8 mouse cellular contexts compared by ENCODE assay signal in the genomic region with DNA sequence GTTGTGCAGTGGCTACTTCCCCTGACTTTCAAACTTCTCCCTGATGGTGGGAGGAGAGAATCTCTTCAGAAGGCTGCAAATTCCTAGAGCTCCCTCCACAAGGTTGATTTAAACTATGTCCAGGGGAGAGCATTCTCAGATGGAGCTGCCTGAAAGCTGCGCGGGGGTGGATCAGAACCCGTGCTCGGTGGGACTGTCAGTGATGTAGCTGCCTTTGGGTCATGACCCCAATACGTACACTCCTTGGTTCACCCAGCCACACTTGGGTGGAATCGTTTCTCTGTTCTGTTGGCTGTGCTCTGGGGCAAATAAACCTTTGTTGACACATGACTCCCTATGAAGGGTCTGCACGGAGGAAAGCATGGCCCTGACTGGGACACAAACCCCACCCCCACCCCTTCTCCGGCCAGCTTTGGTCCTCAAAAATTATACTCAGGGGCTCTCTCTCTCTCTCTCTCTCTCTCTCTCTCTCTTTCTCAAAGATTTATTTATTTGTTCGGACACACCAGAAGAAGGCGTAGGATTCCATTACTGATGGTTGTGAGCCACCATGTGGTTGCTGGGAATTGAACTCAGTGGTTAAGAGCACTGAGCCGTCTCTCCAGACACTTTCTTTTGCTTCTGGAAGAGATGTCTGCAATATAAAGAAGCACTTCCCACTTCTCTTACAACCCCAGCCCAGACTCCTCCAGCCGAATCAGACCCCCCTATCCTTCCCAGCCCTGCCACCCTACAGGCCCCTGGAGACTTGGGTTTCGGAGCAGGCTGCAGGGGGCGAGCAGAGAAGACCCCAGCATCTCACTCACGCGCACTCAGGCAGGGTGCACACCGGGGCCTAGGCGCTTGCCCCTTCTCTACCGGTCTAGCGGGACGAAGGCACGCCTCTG. TPM values are rescaled to one million over a fixed set of nuclear protein-coding genes. Genes with fewer than 3 reads are reported as not detected.
A peak's percentile ranks its signal among the peaks of the same experiment; 100 is the strongest.
DNase-seq lines count a peak whose midpoint lies in the region; ATAC-seq and TF ChIP-seq lines count a peak whose summit lies in the region.

No protein-coding gene starts in this region.

- peak overlapping the region; percentile 96 for H3K4me3 ChIP-seq in spleen, adult 2 months (ENCODE audit: extremely low read depth, insufficient read depth, insufficient read length)
- H3K4me3 ChIP-seq in limb, embryonic 15.5 days, result peak overlapping the region; percentile 83
- H3K4me3 ChIP-seq in stomach, embryonic 14.5 days (ENCODE audit: low read depth, low read length), result peak overlapping the region; percentile 64

- DNase-seq in CD4-positive, CD25-positive, alpha-beta regulatory T cell, adult 2 months (ENCODE audit: low read depth, low spot score), result peak; percentile 13
- DNase-seq in spleen, adult 2 months (ENCODE audit: low read depth in 1 of 2, low spot score in 2 of 2), result no peak
- no peak for DNase-seq in spleen, adult 12 weeks (ENCODE audit: low spot score)
- DNase-seq in left cerebral cortex, adult 11 months (ENCODE audit: low spot score), result no peak
- DNase-seq in urinary bladder, adult 2 months (ENCODE audit: low spot score), result no peak

- peak overlapping the region; percentile 81 for H3K4me2 ChIP-seq in limb, embryonic 15.5 days
- peak overlapping the region; percentile 59 for H3K4me2 ChIP-seq in stomach, embryonic 14.5 days (replicated peaks; ENCODE audit: low read depth, low read length)

- 7% methylated on average over 22 of the region's 22 CpGs for WGBS in spleen, adult 2 months
- 4% methylated on average over 22 of the region's 22 CpGs for WGBS in limb, embryonic 15.5 days
- 4% methylated on average over 22 of the region's 22 CpGs for WGBS in stomach, embryonic 14.5 days

- no peak for ATAC-seq in CD4-positive, CD25-positive, alpha-beta regulatory T cell, adult 4 months
- no peak for ATAC-seq in limb, embryonic 15.5 days (ENCODE audit: insufficient number of reproducible peaks, low FRiP score, low TSS enrichment, low read depth)
- ATAC-seq in stomach, embryonic 14.5 days (ENCODE audit: insufficient number of reproducible peaks, insufficient read depth, low FRiP score, low read depth), result no peak

- peaks cover 8% of the 10 kb centered on the region; the same call in 1 of the 2 replicates for H3K4me1 ChIP-seq in spleen, adult 2 months (ENCODE audit: control insufficient read depth, insufficient read depth, insufficient read length)
- peaks cover 23% of the 10 kb centered on the region for H3K4me1 ChIP-seq in limb, embryonic 15.5 days
- peaks cover 13% of the 10 kb centered on the region; the same call in 1 of the 2 replicates for H3K4me1 ChIP-seq in stomach, embryonic 14.5 days (ENCODE audit: control insufficient read depth, insufficient read depth, low read length)

- H3K9ac ChIP-seq in limb, embryonic 15.5 days, result peak overlapping the region; percentile 79
- H3K9ac ChIP-seq in stomach, embryonic 14.5 days (replicated peaks; ENCODE audit: low read depth, low read length), result peak overlapping the region; percentile 43

- TF ChIP-seq CTCF in spleen, adult 2 months (IDR thresholded peaks at IDR 0.05; ENCODE audit: extremely low read depth, insufficient read depth, insufficient read length, insufficient replicate concordance), result no peak

- TF ChIP-seq POLR2A in spleen, adult 2 months (IDR thresholded peaks at IDR 0.05; ENCODE audit: low read depth, low read length), result no peak

- peak overlapping the region; percentile 69 for H3K27ac ChIP-seq in spleen, adult 2 months (ENCODE audit: insufficient read depth, low read length)
- H3K27ac ChIP-seq in limb, embryonic 15.5 days, result peak overlapping the region; percentile 88
- H3K27ac ChIP-seq in stomach, embryonic 14.5 days (ENCODE audit: low read length), result peak overlapping the region; percentile 86

- peaks cover 9% of the 10 kb centered on the region for H3K36me3 ChIP-seq in spleen, adult 2 months (ENCODE audit: control insufficient read depth, insufficient read depth, low read length)
- peaks cover 36% of the 10 kb centered on the region for H3K36me3 ChIP-seq in limb, embryonic 15.5 days
- H3K36me3 ChIP-seq in stomach, embryonic 14.5 days (ENCODE audit: control insufficient read depth, insufficient read depth, low read length), result peaks cover 21% of the 10 kb centered on the region

- H3K27me3 ChIP-seq in spleen, adult 2 months (ENCODE audit: control insufficient read depth, insufficient read depth, low read length), result no peaks in the 10 kb centered on the region
- H3K27me3 ChIP-seq in limb, embryonic 15.5 days, result no peaks in the 10 kb centered on the region
- H3K27me3 ChIP-seq in stomach, embryonic 14.5 days (ENCODE audit: control insufficient read depth, insufficient read depth, low read length), result no peaks in the 10 kb centered on the region

- H3K9me3 ChIP-seq in limb, embryonic 15.5 days, result no peaks in the 10 kb centered on the region
- H3K9me3 ChIP-seq in stomach, embryonic 14.5 days (ENCODE audit: control insufficient read depth, low read depth, low read length), result peaks cover 5% of the 10 kb centered on the region; the same call in 1 of the 2 replicates

RNA-seq across cellular contexts. Expression of gene Miip, which starts 0.8 kb away (rescaled TPM):
- 100 to 1,000 TPM in 1 of 2 experiments, 10 to 100 TPM in 1; 92.5 to 151 TPM for polyA plus RNA-seq in CD4-positive, CD25-positive, alpha-beta regulatory T cell, adult 4 months (2017; shearing (Covaris generic))
- polyA plus RNA-seq in spleen, adult 2 months (2012; rRNA removed), result 72.2 and 146 TPM in 2 replicates
- polyA plus RNA-seq in limb, embryonic 15.5 days (2015; fragmentation: Nextera tagmentation; extraction: Ambion mirVana), result 30.8 and 36.3 TPM in 2 replicates
- 32.9 and 33.1 TPM in 2 replicates for polyA plus RNA-seq in stomach, embryonic 14.5 days (2014; fragmentation: Nextera tagmentation; extraction: Ambion mirVana)
- 43.3 and 57.4 TPM in 2 replicates for polyA plus RNA-seq in urinary bladder, adult 2 months (2012; rRNA removed)

RNA-seq across cellular contexts. Expression of gene Fv1, which starts 1.0 kb away (rescaled TPM):
- polyA plus RNA-seq in CD4-positive, CD25-positive, alpha-beta regulatory T cell, adult 4 months (2017; shearing (Covaris generic)), result 1 to 10 TPM; 2.1 to 3.8 TPM
- polyA plus RNA-seq in spleen, adult 2 months (2012; rRNA removed), result 0.64 and 1.1 TPM in 2 replicates
- 8.9 and 9.4 TPM in 2 replicates for polyA plus RNA-seq in limb, embryonic 15.5 days (2015; fragmentation: Nextera tagmentation; extraction: Ambion mirVana)
- polyA plus RNA-seq in stomach, embryonic 14.5 days (2014; fragmentation: Nextera tagmentation; extraction: Ambion mirVana), result 8.6 and 10.0 TPM in 2 replicates
- polyA plus RNA-seq in urinary bladder, adult 2 months (2012; rRNA removed), result 6.8 and 7.6 TPM in 2 replicates

RNA-seq across cellular contexts. Expression of gene Zfp933, which starts 19.6 kb away (rescaled TPM):
- polyA plus RNA-seq in CD4-positive, CD25-positive, alpha-beta regulatory T cell, adult 4 months (2017; shearing (Covaris generic)), result 1 to 10 TPM; 3.3 to 7.0 TPM
- polyA plus RNA-seq in spleen, adult 2 months (2012; rRNA removed), result 0.35 and 0.37 TPM in 2 replicates
- polyA plus RNA-seq in limb, embryonic 15.5 days (2015; fragmentation: Nextera tagmentation; extraction: Ambion mirVana), result 5.0 and 5.4 TPM in 2 replicates
- polyA plus RNA-seq in stomach, embryonic 14.5 days (2014; fragmentation: Nextera tagmentation; extraction: Ambion mirVana), result 4.9 and 7.9 TPM in 2 replicates
- 5.5 and 6.2 TPM in 2 replicates for polyA plus RNA-seq in urinary bladder, adult 2 months (2012; rRNA removed)

RNA-seq across cellular contexts. Expression of gene Mfn2, which starts 36.7 kb away (rescaled TPM):
- 10 to 100 TPM; 19.5 to 31.9 TPM for polyA plus RNA-seq in CD4-positive, CD25-positive, alpha-beta regulatory T cell, adult 4 months (2017; shearing (Covaris generic))
- 18.4 and 18.8 TPM in 2 replicates for polyA plus RNA-seq in spleen, adult 2 months (2012; rRNA removed)
- polyA plus RNA-seq in limb, embryonic 15.5 days (2015; fragmentation: Nextera tagmentation; extraction: Ambion mirVana), result 37.8 and 42.5 TPM in 2 replicates
- polyA plus RNA-seq in stomach, embryonic 14.5 days (2014; fragmentation: Nextera tagmentation; extraction: Ambion mirVana), result 26.5 and 29.8 TPM in 2 replicates
- 49.7 and 68.9 TPM in 2 replicates for polyA plus RNA-seq in urinary bladder, adult 2 months (2012; rRNA removed)

RNA-seq across cellular contexts. Expression of gene Zfp984, which starts 58.2 kb away (rescaled TPM):
- 10 to 100 TPM; 26.7 to 34.3 TPM for polyA plus RNA-seq in CD4-positive, CD25-positive, alpha-beta regulatory T cell, adult 4 months (2017; shearing (Covaris generic))
- 0.48 and 0.53 TPM in 2 replicates for polyA plus RNA-seq in spleen, adult 2 months (2012; rRNA removed)
- 6.7 and 7.7 TPM in 2 replicates for polyA plus RNA-seq in limb, embryonic 15.5 days (2015; fragmentation: Nextera tagmentation; extraction: Ambion mirVana)
- 10.6 and 12.3 TPM in 2 replicates for polyA plus RNA-seq in stomach, embryonic 14.5 days (2014; fragmentation: Nextera tagmentation; extraction: Ambion mirVana)
- polyA plus RNA-seq in urinary bladder, adult 2 months (2012; rRNA removed), result 8.7 and 9.8 TPM in 2 replicates
